Mouse (Mus musculus): ENCODE measurements around the gene Rpap3. TPM values are rescaled to one million over a fixed set of nuclear protein-coding genes. Genes with fewer than 3 reads are reported as not detected.

Rpap3 gene
- total and polyA plus RNA-seq, 2 experiments from 2014 or later, result 39.6 to 45.6 TPM

DNA sequence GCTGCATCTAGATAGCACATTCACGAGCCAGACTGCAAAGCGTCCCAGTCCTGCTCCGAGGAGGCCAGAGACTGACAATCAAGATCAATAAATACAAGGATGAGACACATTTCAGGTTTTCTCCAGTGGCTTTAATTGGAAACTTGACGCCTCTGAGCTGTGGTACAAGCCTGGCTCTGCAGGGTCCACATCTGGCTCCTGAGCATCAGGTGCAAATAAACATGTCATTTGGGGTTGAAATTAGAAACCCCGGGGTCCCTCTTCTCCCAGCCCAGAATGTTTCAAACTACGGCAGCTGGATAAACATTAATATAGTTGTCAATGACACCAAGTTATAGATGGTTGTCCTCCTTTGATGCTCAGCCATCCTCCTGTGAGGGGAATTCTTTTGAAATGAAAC lies 5.3 kb upstream of the Rpap3 start:
- Histone ChIP-seq H3K27ac (ENCODE audit: low read depth, low read length) (no peak overlapping the region), H3K4me1 (ENCODE audit: insufficient read depth) (no peaks in the 10 kb centered on the region), H3K9me3 (ENCODE audit: low read length) (no peaks in the 10 kb centered on the region), H3K4me3 (ENCODE audit: low read depth, low read length) (no peak overlapping the region), H3K27me3 (ENCODE audit: insufficient read depth, low read length) (no peaks in the 10 kb centered on the region), H3K9ac (no peak overlapping the region), H3K4me2 (ENCODE audit: low read depth) (no peak overlapping the region), H3K36me3 (ENCODE audit: insufficient read depth) (no peaks in the 10 kb centered on the region)
- DNase-seq (no peak), ATAC-seq (no peak)
- TF ChIP-seq CTCF (IDR thresholded peaks at IDR 0.05; ENCODE audit: low read depth), result no peak
- WGBS, result 84% methylated on average over 6 of the region's 6 CpGs

GRCm38 (mm10) chr15:97696616-97697015 lies 9.0 kb downstream of the Rpap3 start:
- H3K36me3 ChIP-seq (ENCODE audit: insufficient read depth), result peaks cover 81% of the 10 kb centered on the region
- no peak overlapping the region for H3K9ac ChIP-seq
- no peak for DNase-seq
- no peak overlapping the region for H3K4me3 ChIP-seq (ENCODE audit: low read depth, low read length)
- H3K9me3 ChIP-seq (ENCODE audit: low read length), result no peaks in the 10 kb centered on the region
- ATAC-seq, result no peak
- H3K4me2 ChIP-seq (ENCODE audit: low read depth), result no peak overlapping the region
- H3K4me1 ChIP-seq (ENCODE audit: insufficient read depth), result no peaks in the 10 kb centered on the region
- WGBS, result 92% methylated on average over 10 of the region's 10 CpGs
- H3K27ac ChIP-seq (ENCODE audit: low read depth, low read length), result no peak overlapping the region
- no peaks in the 10 kb centered on the region for H3K27me3 ChIP-seq (ENCODE audit: insufficient read depth, low read length)
- TF ChIP-seq CTCF (IDR thresholded peaks at IDR 0.05; ENCODE audit: low read depth), result no peak

DNA sequence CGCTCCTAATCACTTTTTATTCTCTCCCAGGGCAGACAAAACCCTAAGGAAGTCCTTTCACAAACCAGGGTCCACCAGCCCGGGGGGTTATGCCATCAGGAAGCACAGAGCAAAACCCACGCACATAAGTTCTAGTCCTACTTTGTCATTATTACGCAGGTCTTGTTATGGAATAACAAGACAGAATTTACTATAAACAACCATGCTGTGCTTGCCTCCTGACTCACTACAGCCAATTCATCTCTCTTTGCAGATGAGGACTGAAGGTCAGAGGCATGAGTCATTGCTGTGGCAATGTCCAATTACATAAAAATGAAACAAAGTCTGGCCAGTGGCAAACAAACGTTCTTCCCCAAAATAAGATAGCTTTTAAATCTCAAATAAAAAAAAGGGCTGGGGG lies 12.2 kb downstream of the Rpap3 start:
- H3K4me3 ChIP-seq (ENCODE audit: low read depth, low read length), result no peak overlapping the region
- H3K9me3 ChIP-seq (ENCODE audit: low read length), result no peaks in the 10 kb centered on the region
- no peak for TF ChIP-seq CTCF (IDR thresholded peaks at IDR 0.05; ENCODE audit: low read depth)
- H3K36me3 ChIP-seq (ENCODE audit: insufficient read depth), result peaks cover 71% of the 10 kb centered on the region
- no peak overlapping the region for H3K9ac ChIP-seq
- ATAC-seq (no peak), DNase-seq (no peak)
- H3K27ac ChIP-seq (ENCODE audit: low read depth, low read length), result no peak overlapping the region
- 95% methylated on average over 5 of the region's 5 CpGs for WGBS
- H3K4me2 ChIP-seq (ENCODE audit: low read depth), result no peak overlapping the region
- no peaks in the 10 kb centered on the region for H3K4me1 ChIP-seq (ENCODE audit: insufficient read depth)
- no peaks in the 10 kb centered on the region for H3K27me3 ChIP-seq (ENCODE audit: insufficient read depth, low read length)

GRCm38 (mm10) chr15:97684118-97684517 lies 21.5 kb downstream of the Rpap3 start:
- peaks cover 82% of the 10 kb centered on the region for H3K36me3 ChIP-seq (ENCODE audit: insufficient read depth)
- TF ChIP-seq CTCF (IDR thresholded peaks at IDR 0.05; ENCODE audit: low read depth), result no peak
- H3K9me3 ChIP-seq (ENCODE audit: low read length), result no peaks in the 10 kb centered on the region
- WGBS, result 92% methylated on average over 9 of the region's 9 CpGs
- no peaks in the 10 kb centered on the region for H3K27me3 ChIP-seq (ENCODE audit: insufficient read depth, low read length)
- no peak overlapping the region for H3K27ac ChIP-seq (ENCODE audit: low read depth, low read length)
- ATAC-seq (no peak), DNase-seq (no peak)
- no peak overlapping the region for H3K4me3 ChIP-seq (ENCODE audit: low read depth, low read length)
- H3K4me1 ChIP-seq (ENCODE audit: insufficient read depth), result no peaks in the 10 kb centered on the region
- H3K4me2 ChIP-seq (ENCODE audit: low read depth), result no peak overlapping the region
- H3K9ac ChIP-seq, result no peak overlapping the region

GRCm38 (mm10) chr15:97682053-97682452 lies 23.6 kb downstream of the Rpap3 start:
- H3K27me3 ChIP-seq (ENCODE audit: insufficient read depth, low read length), result no peaks in the 10 kb centered on the region
- no peak for TF ChIP-seq CTCF (IDR thresholded peaks at IDR 0.05; ENCODE audit: low read depth)
- H3K9me3 ChIP-seq (ENCODE audit: low read length), result no peaks in the 10 kb centered on the region
- no peak for ATAC-seq
- 93% methylated on average over 8 of the region's 8 CpGs for WGBS
- H3K4me1 ChIP-seq (ENCODE audit: insufficient read depth), result no peaks in the 10 kb centered on the region
- no peak overlapping the region for H3K27ac ChIP-seq (ENCODE audit: low read depth, low read length)
- no peak overlapping the region for H3K9ac ChIP-seq
- H3K4me2 ChIP-seq (ENCODE audit: low read depth), result no peak overlapping the region
- no peak for DNase-seq
- peaks cover 83% of the 10 kb centered on the region for H3K36me3 ChIP-seq (ENCODE audit: insufficient read depth)
- H3K4me3 ChIP-seq (ENCODE audit: low read depth, low read length), result no peak overlapping the region

DNA sequence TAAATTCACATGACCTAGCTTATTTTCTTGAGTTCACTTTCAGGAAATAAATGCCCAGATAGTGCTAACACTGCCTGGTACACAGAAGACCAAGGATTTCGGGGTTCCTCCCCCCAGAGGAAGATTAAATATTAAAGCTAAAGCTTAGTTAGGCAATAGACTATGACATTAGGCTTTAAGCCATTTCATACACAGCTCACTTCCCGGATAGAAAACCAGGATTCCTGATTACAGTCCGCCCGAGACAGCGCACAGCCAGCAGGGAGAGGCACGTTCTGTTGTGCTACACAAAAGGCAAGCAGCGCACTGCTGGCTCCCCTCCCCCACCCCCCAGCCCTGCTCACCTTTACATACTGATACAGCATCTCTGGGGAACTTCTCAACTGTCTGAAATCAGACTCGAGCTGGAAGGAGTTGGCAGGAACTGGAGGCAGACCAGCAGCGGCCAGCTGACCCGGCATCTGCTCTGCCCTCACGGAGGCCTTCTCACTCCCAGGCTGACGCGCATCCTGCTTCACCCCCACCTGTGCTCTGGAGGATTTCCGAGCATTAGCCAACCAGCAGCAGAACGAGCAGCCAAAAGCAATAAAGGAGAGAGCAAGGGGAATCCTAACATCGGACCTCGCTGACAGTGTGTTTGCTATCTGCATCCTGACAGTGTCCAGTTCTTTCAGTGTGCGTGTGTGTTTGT lies 25.5 kb downstream of the Rpap3 start:
- no peak overlapping the region for H3K4me2 ChIP-seq (ENCODE audit: low read depth)
- ATAC-seq, result no peak
- H3K27me3 ChIP-seq (ENCODE audit: insufficient read depth, low read length), result no peaks in the 10 kb centered on the region
- H3K4me1 ChIP-seq (ENCODE audit: insufficient read depth), result no peaks in the 10 kb centered on the region
- WGBS, result 75% methylated on average over 18 of the region's 18 CpGs
- peaks cover 77% of the 10 kb centered on the region for H3K36me3 ChIP-seq (ENCODE audit: insufficient read depth)
- no peak for DNase-seq
- H3K27ac ChIP-seq (ENCODE audit: low read depth, low read length), result no peak overlapping the region
- no peak overlapping the region for H3K9ac ChIP-seq
- no peak for TF ChIP-seq CTCF (IDR thresholded peaks at IDR 0.05; ENCODE audit: low read depth)
- H3K4me3 ChIP-seq (ENCODE audit: low read depth, low read length), result no peak overlapping the region
- no peaks in the 10 kb centered on the region for H3K9me3 ChIP-seq (ENCODE audit: low read length)

GRCm38 (mm10) chr15:97677341-97677740 lies 28.3 kb downstream of the Rpap3 start:
- Histone ChIP-seq H3K4me1 (ENCODE audit: insufficient read depth) (peaks cover 11% of the 10 kb centered on the region), H3K36me3 (ENCODE audit: insufficient read depth) (peaks cover 64% of the 10 kb centered on the region), H3K9ac (no peak overlapping the region), H3K27ac (ENCODE audit: low read depth, low read length) (no peak overlapping the region), H3K27me3 (ENCODE audit: insufficient read depth, low read length) (no peaks in the 10 kb centered on the region), H3K9me3 (ENCODE audit: low read length) (no peaks in the 10 kb centered on the region), H3K4me3 (ENCODE audit: low read depth, low read length) (no peak overlapping the region), H3K4me2 (ENCODE audit: low read depth) (no peak overlapping the region)
- ATAC-seq, result no peak
- 95% methylated on average over 3 of the region's 3 CpGs for WGBS
- DNase-seq, result no peak
- TF ChIP-seq CTCF (IDR thresholded peaks at IDR 0.05; ENCODE audit: low read depth), result no peak

Data from forebrain, postnatal 0 days (tissue).